Mouse (Mus musculus) cerebellum, postnatal 10 days (tissue): ENCODE measurements around the gene Rps6ka5.
A peak's percentile ranks its signal among the peaks of the same experiment; 100 is the strongest.

Source experiments
- DNase-seq, 2 experiments: peaks; one replicate each; pipeline ENCODE4 v3.0.0; 2021; ENCODE audit warnings: mixed read lengths in 2 of 2

The Rps6ka5 gene

GRCm38 (mm10) chr12:100641936-100642335, 84.8 kb downstream of the Rps6ka5 start:
- DNase-seq = no peak

- DNase-seq = no peak
Measured at GRCm38 (mm10) chr12:100640726-100641125, 86.1 kb downstream of the Rps6ka5 start.

GRCm38 (mm10) chr12:100639680-100640079, 87.1 kb downstream of the Rps6ka5 start:
- peak; percentile 60 to 67 for DNase-seq

- no peak for DNase-seq
Measured at GRCm38 (mm10) chr12:100637886-100638285, 88.9 kb downstream of the Rps6ka5 start.

- DNase-seq = no peak
Measured at GRCm38 (mm10) chr12:100636733-100637132, 90.0 kb downstream of the Rps6ka5 start.

- no peak for DNase-seq
Measured at GRCm38 (mm10) chr12:100636299-100636633, 90.5 kb downstream of the Rps6ka5 start.

- no peak for DNase-seq
Measured at GRCm38 (mm10) chr12:100635601-100636298, 91.0 kb downstream of the Rps6ka5 start.

GRCm38 (mm10) chr12:100633231-100633630, 93.6 kb downstream of the Rps6ka5 start:
- DNase-seq = no peak

GRCm38 (mm10) chr12:100631286-100631685, 95.5 kb downstream of the Rps6ka5 start:
- DNase-seq = peak; percentile 54 to 67

- peak; percentile 31 to 41 for DNase-seq
Measured at GRCm38 (mm10) chr12:100629126-100629920, 97.5 kb downstream of the Rps6ka5 start.

GRCm38 (mm10) chr12:100626991-100627677, 99.6 kb downstream of the Rps6ka5 start:
- no peak for DNase-seq

GRCm38 (mm10) chr12:100626273-100626990, 100.4 kb downstream of the Rps6ka5 start:
- no peak for DNase-seq

- no peak for DNase-seq
Measured at GRCm38 (mm10) chr12:100624854-100625447, 101.8 kb downstream of the Rps6ka5 start.

- no peak for DNase-seq
Measured at GRCm38 (mm10) chr12:100615251-100615650, 111.5 kb downstream of the Rps6ka5 start.

- no peak for DNase-seq
Measured at GRCm38 (mm10) chr12:100613878-100614277, 112.9 kb downstream of the Rps6ka5 start.

GRCm38 (mm10) chr12:100613192-100613700, 113.5 kb downstream of the Rps6ka5 start:
- DNase-seq = no peak

- no peak for DNase-seq
Measured at GRCm38 (mm10) chr12:100609766-100610165, 117.0 kb downstream of the Rps6ka5 start.

- no peak for DNase-seq
Measured at GRCm38 (mm10) chr12:100609064-100609463, 117.7 kb downstream of the Rps6ka5 start.

- DNase-seq = peak in 1 of 2 experiments; percentile 30
Measured at GRCm38 (mm10) chr12:100606733-100607132, 120.0 kb downstream of the Rps6ka5 start.

GRCm38 (mm10) chr12:100605596-100605995, 121.2 kb downstream of the Rps6ka5 start:
- DNase-seq = no peak

- DNase-seq = peak; percentile 65 to 66
Measured at GRCm38 (mm10) chr12:100604540-100604939, 122.2 kb downstream of the Rps6ka5 start.

GRCm38 (mm10) chr12:100594700-100595099, 132.1 kb downstream of the Rps6ka5 start:
- no peak for DNase-seq
